Mouse (Mus musculus) midbrain, postnatal 0 days (tissue): Measurements from ENCODE around the gene Rpl10a. TPM values are rescaled to one million over a fixed set of nuclear protein-coding genes. Genes with fewer than 3 reads are reported as not detected.
A peak's percentile ranks its signal among the peaks of the same experiment; 100 is the strongest.

ENCODE experiments used
- ATAC-seq: fragments of 200-750 bp; cut with Nextera tagmentation; 2 replicates; pipeline ENCODE4 v1.8.0; 2017; ENCODE audit warnings: moderate number of reproducible peaks, mild to moderate bottlenecking, moderate TSS enrichment, moderate library complexity; ENCODE audit not compliant: low FRiP score
- DNase-seq: peaks from one replicate; pipeline ENCODE4 v3.0.0-alpha.2; 2015; ENCODE audit warnings: low spot score
- H3K27ac ChIP-seq: fragments of 300-500 bp; sonication (generic); 2 replicates; pipeline ENCODE4 v1.5.1; 2014; ENCODE audit warnings: low read depth, mild to moderate bottlenecking, low read length, mixed read lengths
- H3K27me3 ChIP-seq: fragments of 300-500 bp; sonication (generic); 2 replicates; pipeline ENCODE4 v1.6.1; 2014; ENCODE audit warnings: low read length, control low read depth, mixed read lengths; ENCODE audit not compliant: insufficient read depth
- H3K36me3 ChIP-seq: fragments of 300-500 bp; sonication (generic); 2 replicates; pipeline ENCODE4 v1.6.1; 2014; ENCODE audit warnings: low read length, control low read depth, mixed read lengths; ENCODE audit not compliant: insufficient read depth
- H3K4me1 ChIP-seq: fragments of 300-500 bp; sonication (generic); 2 replicates; pipeline ENCODE4 v1.6.1; 2014; ENCODE audit warnings: mild to moderate bottlenecking, control low read depth, antibody characterized with exemption, low read length, mixed read lengths; ENCODE audit not compliant: insufficient read depth
- H3K4me2 ChIP-seq: fragments of 300-500 bp; sonication (generic); 2 replicates; pipeline ENCODE4 v1.6.1; 2014; ENCODE audit warnings: low read depth, mild to moderate bottlenecking, low read length, mixed read lengths; ENCODE audit not compliant: poor library complexity, severe bottlenecking
- H3K4me3 ChIP-seq: fragments of 300-500 bp; sonication (generic); 2 replicates; pipeline ENCODE4 v1.5.1; 2014; ENCODE audit warnings: low read depth, mild to moderate bottlenecking, low read length, moderate library complexity
- H3K9ac ChIP-seq: fragments of 300-500 bp; sonication (generic); replicated peaks from 2 replicates; pipeline ENCODE4 v1.6.1; 2014; ENCODE audit warnings: mild to moderate bottlenecking, low read length, moderate library complexity, mixed read lengths; ENCODE audit not compliant: poor library complexity, severe bottlenecking
- H3K9me3 ChIP-seq: fragments of 300-500 bp; sonication (generic); 2 replicates; pipeline ENCODE4 v1.6.1; 2016; ENCODE audit warnings: low read length, control low read depth
- CTCF ChIP-seq: IDR thresholded peaks from 2 replicates; pipeline ENCODE4 v1.5.1; 2016; ENCODE audit warnings: antibody characterized with exemption, mild to moderate bottlenecking
- WGBS: fragments of 180-500 bp; shearing (Covaris S2); extraction: QIAGEN DNeasy Blood & Tissue Kit; methylation state at CpG from one replicate; pipeline ENCODE4 v1.1.7; 2014; 5-methylcytosine and 5-hydroxymethylcytosine counted together
- polyA plus RNA-seq: library from polyadenylated mRNA; unstranded; fragments of >200 nt; fragmentation: Nextera tagmentation; extraction: Ambion mirVana; gene quantifications from 2 replicates; pipeline ENCODE4 v1.2.1, GENCODE M21; 2015
- total RNA-seq: library from RNA; depleted of rRNA; stranded (reverse); fragments of >200 nt; gene quantifications from 2 replicates; pipeline ENCODE4 v1.2.3, GENCODE M21; 2014

Gene Rpl10a
- total and polyA plus RNA-seq, 2 experiments from 2014 or later: 365 to 810 TPM

DNA sequence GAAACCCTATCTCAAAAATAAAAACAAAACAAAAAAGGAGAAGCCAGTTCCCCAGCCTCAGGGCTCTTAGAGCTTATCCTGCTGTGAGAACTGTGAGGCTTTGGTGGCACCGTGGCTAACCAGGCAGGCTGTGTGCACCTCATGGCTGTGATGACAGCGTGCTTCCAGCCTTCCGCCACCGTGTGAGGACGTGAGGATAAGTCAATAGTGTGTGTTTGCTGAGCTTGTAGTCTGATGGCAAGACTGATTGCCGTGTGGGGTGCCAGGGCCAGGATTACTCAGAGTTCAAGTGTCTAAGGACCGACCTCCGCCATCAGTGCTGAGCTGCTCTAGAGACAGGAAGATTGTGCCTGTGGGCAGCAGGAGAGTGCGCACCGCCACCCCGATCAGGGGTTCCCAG, 37.6 kb upstream of the Rpl10a start:
- ATAC-seq (no peak), DNase-seq (no peak)
- H3K36me3 ChIP-seq: no peaks in the 10 kb centered on the region
- no peak overlapping the region for H3K4me2 ChIP-seq
- no peak overlapping the region for H3K9ac ChIP-seq
- no peaks in the 10 kb centered on the region for H3K9me3 ChIP-seq
- no peak for TF ChIP-seq CTCF
- 80% methylated on average over 11 of the region's 11 CpGs for whole genome bisulfite sequencing
- H3K27me3 ChIP-seq: no peaks in the 10 kb centered on the region
- no peak overlapping the region for H3K4me3 ChIP-seq
- H3K4me1 ChIP-seq: no peaks in the 10 kb centered on the region
- H3K27ac ChIP-seq: no peak overlapping the region

DNA sequence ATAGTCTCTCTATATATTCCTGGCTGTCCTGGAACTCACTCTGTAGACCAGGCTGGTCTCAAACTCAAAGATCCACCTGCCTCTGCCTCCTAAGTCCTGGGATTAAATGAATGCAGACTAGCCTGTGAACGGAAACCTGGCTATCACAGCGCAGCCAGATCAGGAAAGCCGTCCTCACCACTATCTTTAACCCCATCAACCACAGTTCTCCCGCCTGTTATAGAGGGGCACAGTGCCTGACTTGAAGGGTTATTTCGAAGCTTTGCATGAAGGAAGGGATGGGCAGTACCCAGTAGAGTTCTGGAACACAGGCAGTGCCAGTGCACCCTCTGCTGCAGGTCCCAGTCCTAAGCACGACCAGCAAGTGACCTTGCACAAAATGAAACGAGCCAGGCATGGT, 36.9 kb upstream of the Rpl10a start:
- H3K9ac ChIP-seq: no peak overlapping the region
- no peaks in the 10 kb centered on the region for H3K4me1 ChIP-seq
- 86% methylated on average over 7 of the region's 7 CpGs for WGBS
- no peaks in the 10 kb centered on the region for H3K27me3 ChIP-seq
- H3K9me3 ChIP-seq: no peaks in the 10 kb centered on the region
- DNase-seq (no peak), ATAC-seq (no peak)
- H3K27ac ChIP-seq: no peak overlapping the region
- H3K36me3 ChIP-seq: no peaks in the 10 kb centered on the region
- no peak for TF ChIP-seq CTCF
- H3K4me3 ChIP-seq: no peak overlapping the region
- H3K4me2 ChIP-seq: no peak overlapping the region

DNA sequence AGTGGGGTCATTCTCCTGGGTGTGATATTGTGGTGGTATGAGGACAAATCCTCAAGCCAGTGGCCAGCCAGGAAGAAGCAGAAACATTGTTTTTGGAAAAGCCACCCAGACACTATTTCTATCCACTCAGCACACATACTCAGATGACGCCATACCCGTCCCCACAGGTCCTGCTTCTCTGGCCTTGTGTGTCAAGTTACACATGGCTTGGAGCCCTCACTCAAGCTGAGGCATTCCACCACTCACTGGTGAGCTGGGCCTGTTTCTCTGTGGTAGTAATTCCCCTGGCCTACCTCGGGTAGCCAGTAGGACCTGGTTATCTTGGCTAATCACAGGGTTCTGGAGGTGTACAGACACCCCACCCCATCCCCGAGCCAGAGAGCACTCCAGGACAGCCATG, 34.6 kb upstream of the Rpl10a start:
- no peak overlapping the region for H3K27ac ChIP-seq
- ATAC-seq: no peak

DNA sequence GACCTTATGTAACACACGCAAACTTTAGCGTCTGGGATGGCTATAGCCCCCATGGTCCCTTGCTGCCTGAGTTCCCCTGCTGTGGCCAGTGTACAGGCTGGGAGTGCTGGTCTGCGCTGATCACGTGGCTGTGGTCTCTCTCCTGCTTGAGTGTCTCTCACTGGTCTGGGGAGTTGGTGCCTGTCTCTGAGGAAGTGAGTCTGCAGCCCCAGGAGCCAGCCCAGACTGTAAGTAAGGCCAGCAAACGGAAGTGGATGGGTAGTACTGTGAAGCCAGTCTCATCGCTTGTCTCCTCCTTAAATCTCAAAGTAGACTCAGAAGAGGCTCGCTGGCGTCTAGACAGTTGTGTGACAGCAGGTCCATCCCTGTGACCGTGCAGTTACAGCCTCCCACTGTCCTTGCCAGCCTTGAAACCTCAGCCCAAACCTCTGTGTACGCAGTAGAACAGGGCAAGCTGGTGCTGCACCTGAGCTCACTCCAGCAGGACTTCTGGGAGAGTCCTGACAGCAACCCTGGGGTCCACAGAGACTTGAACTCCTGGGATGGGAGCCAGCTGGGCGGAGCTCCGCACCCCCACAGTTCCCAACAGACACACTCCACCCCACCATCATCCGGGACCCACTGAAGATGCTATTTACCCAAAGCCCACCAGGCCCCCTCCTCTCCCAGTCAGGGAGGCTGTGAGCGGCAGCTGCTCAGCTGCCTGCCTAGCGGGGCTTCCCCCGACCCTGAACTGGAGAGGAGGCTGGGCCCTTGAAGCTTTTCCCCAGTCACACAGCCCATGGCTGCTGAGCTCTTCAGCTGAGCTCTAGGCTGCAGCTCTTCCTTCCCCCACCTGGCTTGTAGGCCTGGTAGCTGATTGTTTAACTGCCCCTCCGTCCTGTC, 33.6 kb upstream of the Rpl10a start:
- WGBS: 64% methylated on average over 17 of the region's 17 CpGs
- Histone ChIP-seq H3K27me3 (no peaks in the 10 kb centered on the region), H3K9ac (no peak overlapping the region), H3K4me3 (no peak overlapping the region), H3K9me3 (no peaks in the 10 kb centered on the region), H3K4me1 (no peaks in the 10 kb centered on the region), H3K27ac (no peak overlapping the region), H3K4me2 (no peak overlapping the region), H3K36me3 (peaks cover 6% of the 10 kb centered on the region; the same call in 1 of the 2 replicates)
- no peak for TF ChIP-seq CTCF
- DNase-seq (no peak), ATAC-seq (no peak)

More for the DNA sequence above, 34.6 kb upstream of the Rpl10a start:
- no peak for DNase-seq
- Histone ChIP-seq H3K9me3 (no peaks in the 10 kb centered on the region), H3K9ac (no peak overlapping the region), H3K27me3 (no peaks in the 10 kb centered on the region), H3K4me2 (no peak overlapping the region), H3K36me3 (peaks cover 6% of the 10 kb centered on the region; the same call in 1 of the 2 replicates), H3K4me1 (no peaks in the 10 kb centered on the region), H3K4me3 (no peak overlapping the region)
- TF ChIP-seq CTCF: no peak
- 79% methylated on average over 4 of the region's 4 CpGs for WGBS

DNA sequence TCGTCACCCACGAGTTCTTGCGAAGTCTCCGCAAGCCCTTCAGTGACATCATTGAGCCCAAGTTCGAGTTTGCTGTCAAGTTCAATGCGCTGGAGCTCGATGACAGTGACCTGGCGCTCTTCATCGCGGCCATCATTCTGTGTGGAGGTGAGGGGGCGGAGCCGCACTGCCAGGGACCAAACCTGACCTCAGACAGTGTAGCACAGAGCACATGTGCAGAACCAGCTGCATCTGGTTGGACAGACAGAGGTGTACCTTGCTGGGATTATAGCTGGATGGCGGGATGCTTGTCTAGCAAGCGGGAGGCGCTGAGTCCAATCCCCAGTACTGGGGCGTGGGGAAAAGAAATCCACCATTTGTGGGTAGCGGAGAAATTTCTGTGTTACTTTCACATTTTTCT, 29.4 kb upstream of the Rpl10a start:
- WGBS: 95% methylated on average over 17 of the region's 17 CpGs
- Histone ChIP-seq H3K4me3 (no peak overlapping the region), H3K36me3 (peaks cover 6% of the 10 kb centered on the region; the same call in 1 of the 2 replicates), H3K27me3 (no peaks in the 10 kb centered on the region), H3K4me1 (no peaks in the 10 kb centered on the region), H3K27ac (no peak overlapping the region), H3K9ac (no peak overlapping the region), H3K4me2 (no peak overlapping the region), H3K9me3 (no peaks in the 10 kb centered on the region)
- DNase-seq (no peak), ATAC-seq (no peak)
- no peak for TF ChIP-seq CTCF

DNA sequence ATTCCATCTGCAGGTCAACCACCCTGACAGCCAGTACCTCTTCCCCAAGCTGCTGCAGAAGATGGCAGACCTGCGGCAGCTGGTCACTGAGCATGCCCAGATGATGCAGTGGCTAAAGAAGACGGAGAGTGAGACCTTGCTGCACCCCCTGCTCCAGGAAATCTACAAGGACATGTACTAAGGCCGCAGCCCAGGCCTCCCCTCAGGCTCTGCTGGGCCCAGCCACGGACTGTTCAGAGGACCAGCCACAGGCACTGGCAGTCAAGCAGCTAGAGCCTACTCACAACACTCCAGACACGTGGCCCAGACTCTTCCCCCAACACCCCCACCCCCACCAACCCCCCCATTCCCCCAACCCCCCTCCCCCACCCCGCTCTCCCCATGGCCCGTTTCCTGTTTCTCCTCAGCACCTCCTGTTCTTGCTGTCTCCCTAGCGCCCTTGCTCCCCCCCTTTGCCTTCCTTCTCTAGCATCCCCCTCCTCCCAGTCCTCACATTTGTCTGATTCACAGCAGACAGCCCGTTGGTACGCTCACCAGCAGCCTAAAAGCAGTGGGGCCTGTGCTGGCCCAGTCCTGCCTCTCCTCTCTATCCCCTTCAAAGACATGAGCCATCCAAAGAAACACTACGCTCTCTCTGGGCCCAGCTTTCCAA, 28.5 kb upstream of the Rpl10a start:
- no peaks in the 10 kb centered on the region for H3K4me1 ChIP-seq
- no peak overlapping the region for H3K4me3 ChIP-seq
- no peaks in the 10 kb centered on the region for H3K9me3 ChIP-seq
- DNase-seq: no peak
- no peak overlapping the region for H3K4me2 ChIP-seq
- 0 out of 2 replicates have a peak, but pooled peaks have one; percentile 27 for ATAC-seq
- H3K9ac ChIP-seq: no peak overlapping the region
- H3K27me3 ChIP-seq: no peaks in the 10 kb centered on the region
- 55% methylated on average over 8 of the region's 11 CpGs for WGBS
- no peak overlapping the region for H3K27ac ChIP-seq
- no peak for TF ChIP-seq CTCF
- peaks cover 6% of the 10 kb centered on the region; the same call in 1 of the 2 replicates for H3K36me3 ChIP-seq
